Mouse (Mus musculus): ENCODE results near the gene Vgll2. TPM values are rescaled to one million over a fixed set of nuclear protein-coding genes. Genes with fewer than 3 reads are reported as not detected.

Gene Vgll2
- not detected for total RNA-seq (2023)

DNA sequence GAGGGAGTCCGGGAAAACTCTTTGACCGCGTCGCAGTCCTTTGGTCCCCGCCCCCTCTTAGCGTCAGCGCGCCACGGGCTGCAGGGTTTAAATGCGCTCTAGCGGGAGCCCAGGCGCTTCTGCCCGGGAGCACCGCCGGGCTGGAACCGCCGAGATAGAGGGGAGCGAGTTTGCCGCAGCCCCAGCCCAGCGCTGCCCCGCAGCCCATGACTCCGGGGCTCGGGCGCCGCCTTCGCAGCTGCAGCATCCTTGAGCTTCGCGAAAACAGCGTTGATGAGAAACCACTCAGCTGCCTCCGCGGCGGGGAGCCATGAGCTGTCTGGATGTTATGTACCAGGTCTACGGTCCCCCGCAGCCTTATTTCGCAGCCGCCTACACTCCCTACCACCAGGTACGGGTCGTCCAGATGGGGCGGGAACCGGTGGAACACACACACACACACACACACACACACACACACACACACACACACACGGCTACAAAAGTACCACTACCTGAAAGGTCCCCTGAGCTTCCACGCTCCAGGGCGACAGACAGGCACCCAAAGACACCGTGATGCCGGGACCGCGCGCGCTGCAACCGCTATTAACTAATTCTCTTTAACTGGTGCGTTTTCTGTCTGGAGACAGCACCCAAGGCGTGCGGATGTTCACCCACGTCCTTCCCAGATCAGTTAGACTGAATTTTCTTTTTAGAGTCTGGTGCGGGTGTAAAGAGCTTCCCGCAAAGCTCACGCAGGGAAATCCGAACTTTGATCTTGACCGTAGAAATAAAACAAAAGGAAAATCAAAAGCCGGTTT lies at the start of gene Vgll2:
Gene Vgll2, plus strand, starts transcription at position 90 of the 800 bp plus-strand sequence.

Other genes starting within 250 kb of the Vgll2 start
- not detected for gene Ros1, start 172.7 kb downstream of the Vgll2 start, total RNA-seq (2023)
- 1 to 10 TPM; 3.7 to 4.2 TPM for gene Dcbld1, start 211.1 kb downstream of the Vgll2 start, total RNA-seq (2023)